29 mouse cellular contexts compared by ENCODE assay signal in the genomic region with DNA sequence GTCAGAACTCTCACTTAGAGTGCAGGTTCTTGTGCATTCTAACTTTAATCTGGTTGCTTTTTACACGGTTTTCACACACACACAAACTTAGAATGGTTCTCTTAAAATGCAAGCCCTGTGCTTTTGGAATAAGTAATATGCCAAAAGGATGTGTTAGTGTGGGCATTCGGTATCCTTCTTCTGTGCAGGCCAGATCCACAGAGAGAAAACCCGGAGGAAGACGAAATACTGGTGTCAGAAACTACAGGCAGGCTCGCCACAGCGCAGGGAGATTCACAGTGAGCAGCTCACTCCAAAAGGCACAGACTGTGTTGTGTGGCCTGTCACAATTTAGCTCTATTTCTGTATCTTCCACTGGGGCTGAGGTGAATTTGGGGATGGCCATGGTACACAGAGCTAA.
"Had no signal": no experiment of that assay in that cellular context is flagged by ENCODE, and none has a peak within 500 bp of the region (broad histone marks: within the 10 kb centered on the region; RNA-seq: fewer than 3 reads in every experiment).

No protein-coding gene starts in this region.

- H3K27ac ChIP-seq: embryonic facial prominence, embryonic 10.5 days; embryonic facial prominence, embryonic 12.5 days; embryonic facial prominence, embryonic 13.5 days; embryonic facial prominence, embryonic 15.5 days; forebrain, embryonic 10.5 days; forebrain, embryonic 12.5 days; forebrain, embryonic 13.5 days; forebrain, embryonic 15.5 days; gastrocnemius, adult 2 months; heart, adult 2 months had no signal

- H3K4me1 ChIP-seq: forebrain, embryonic 12.5 days; forebrain, embryonic 13.5 days had no signal

- H3K27me3 ChIP-seq: embryonic facial prominence, embryonic 12.5 days; embryonic facial prominence, embryonic 13.5 days; embryonic facial prominence, embryonic 15.5 days; forebrain, embryonic 13.5 days; forebrain, embryonic 15.5 days had no signal

- H3K4me2 ChIP-seq: embryonic facial prominence, embryonic 12.5 days; embryonic facial prominence, embryonic 13.5 days; embryonic facial prominence, embryonic 15.5 days; forebrain, embryonic 12.5 days; forebrain, embryonic 13.5 days; forebrain, embryonic 15.5 days had no signal

- H3K9me3 ChIP-seq: embryonic facial prominence, embryonic 10.5 days; embryonic facial prominence, embryonic 12.5 days; embryonic facial prominence, embryonic 13.5 days; embryonic facial prominence, embryonic 15.5 days; forebrain, embryonic 10.5 days; forebrain, embryonic 12.5 days; forebrain, embryonic 13.5 days; forebrain, embryonic 15.5 days had no signal

- ATAC-seq: forebrain, embryonic 13.5 days; forebrain, embryonic 14.5 days; forebrain, embryonic 15.5 days; forebrain, embryonic 16.5 days; forebrain, postnatal 0 days had no signal

- H3K9ac ChIP-seq: embryonic facial prominence, embryonic 12.5 days; embryonic facial prominence, embryonic 13.5 days; embryonic facial prominence, embryonic 15.5 days; forebrain, embryonic 12.5 days; forebrain, embryonic 13.5 days; forebrain, embryonic 15.5 days; forebrain, postnatal 0 days had no signal

- H3K4me3 ChIP-seq: embryonic facial prominence, embryonic 10.5 days; embryonic facial prominence, embryonic 12.5 days; embryonic facial prominence, embryonic 13.5 days; embryonic facial prominence, embryonic 15.5 days; erythroblast, embryonic 14.5 days; forebrain, embryonic 10.5 days; forebrain, embryonic 12.5 days; forebrain, embryonic 13.5 days; forebrain, embryonic 15.5 days; gastrocnemius, adult 2 months; heart, adult 2 months had no signal

- DNase-seq: cerebellum, adult 18-20 months; cerebellum, adult 2 months; cerebellum, adult 8-10 months; cerebellum, adult 9-10 months; cerebellum, adult 9-11 months; cerebellum, postnatal 10 days; cerebellum, postnatal 14 days; cerebellum, postnatal 25 days; cerebellum, postnatal 36 days; embryo, embryonic 11 days; forebrain, postnatal 0 days; gastrocnemius, adult 2 months; gastrocnemius, postnatal 10 days; gastrocnemius, postnatal 14 days; gastrocnemius, postnatal 25 days; gastrocnemius, postnatal 36 days; heart, adult 18-20 months; heart, adult 2 months had no signal

- H3K36me3 ChIP-seq: embryonic facial prominence, embryonic 10.5 days; embryonic facial prominence, embryonic 12.5 days; embryonic facial prominence, embryonic 13.5 days; embryonic facial prominence, embryonic 15.5 days; forebrain, embryonic 10.5 days; forebrain, embryonic 12.5 days; forebrain, embryonic 15.5 days had no signal
